Mouse (Mus musculus) brown adipose tissue, adult 24 weeks (tissue): ENCODE measurements at regions not wholly inside any gene's neighbourhood (a gene's known extent, or its start where the extent isn't known, plus 50 kb on each side); places are given as distances from the start of the nearest gene placed in this dataset.

Experiments
- H3K27ac ChIP-seq: fragments of 200-500 bp; replicated peaks from 2 replicates; pipeline ENCODE4 v1.5.1; 2012; ENCODE audit warnings: low read depth, mild to moderate bottlenecking, low read length
- H3K4me1 ChIP-seq: fragments of 200-500 bp; 2 replicates; pipeline ENCODE4 v1.6.1; 2012; ENCODE audit warnings: low read length, mixed read lengths; ENCODE audit not compliant: control insufficient read depth, insufficient read depth, insufficient read length
- H3K4me3 ChIP-seq: fragments of 200-500 bp; 2 replicates; pipeline ENCODE4 v1.5.1; 2012; ENCODE audit warnings: low read depth, mild to moderate bottlenecking, low read length, moderate library complexity; ENCODE audit not compliant: insufficient read depth

DNA sequence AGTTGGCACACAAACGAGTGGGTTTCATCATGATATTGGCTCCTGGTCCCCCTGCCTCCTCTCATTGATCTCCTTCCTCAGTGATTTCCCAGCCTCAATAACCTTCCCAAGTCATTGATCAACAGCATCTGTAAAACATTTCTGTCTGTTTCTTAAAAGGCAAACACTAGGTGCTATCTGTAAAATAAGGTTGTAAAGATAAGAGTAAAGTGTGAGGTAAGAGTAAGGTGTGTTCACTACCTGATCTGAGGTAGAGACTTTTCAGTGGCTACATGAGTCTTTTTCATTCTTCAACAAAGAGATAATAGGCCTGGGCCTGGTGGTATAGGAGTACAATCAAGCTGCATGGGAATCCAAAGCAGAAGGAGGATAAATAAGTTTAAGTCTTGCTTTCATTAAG lies 55.7 kb downstream of the Plk2 start:
- H3K4me1 ChIP-seq: no peaks in the 10 kb centered on the region
- no peak overlapping the region for H3K4me3 ChIP-seq
- H3K27ac ChIP-seq: no peak overlapping the region

DNA sequence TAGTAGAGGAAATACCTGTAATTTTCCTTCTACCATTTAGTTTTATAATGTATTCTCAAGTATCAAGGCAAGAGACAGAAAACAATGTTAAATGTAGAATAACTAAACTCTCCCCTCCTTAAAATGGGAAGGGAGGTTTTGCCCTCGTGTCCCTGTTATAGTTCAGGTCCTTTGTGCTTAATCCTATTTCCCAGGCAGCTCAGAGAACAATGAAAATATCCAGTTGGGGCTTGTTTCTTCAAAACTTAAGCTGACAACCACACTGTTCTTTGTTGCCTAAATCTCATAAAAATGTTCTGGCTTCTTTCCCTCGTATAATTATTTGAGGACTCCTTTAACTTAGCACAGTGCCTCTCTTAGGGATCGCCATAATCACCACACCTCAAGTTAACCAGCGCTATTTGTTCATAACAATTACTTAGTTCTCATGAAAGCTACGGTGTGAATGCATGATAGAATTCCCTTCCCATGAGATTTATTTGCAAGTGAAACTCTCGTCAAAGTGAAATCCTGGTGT lies 57.2 kb downstream of the Plk2 start:
- no peaks in the 10 kb centered on the region for H3K4me1 ChIP-seq
- no peak overlapping the region for H3K27ac ChIP-seq
- H3K4me3 ChIP-seq: no peak overlapping the region

DNA sequence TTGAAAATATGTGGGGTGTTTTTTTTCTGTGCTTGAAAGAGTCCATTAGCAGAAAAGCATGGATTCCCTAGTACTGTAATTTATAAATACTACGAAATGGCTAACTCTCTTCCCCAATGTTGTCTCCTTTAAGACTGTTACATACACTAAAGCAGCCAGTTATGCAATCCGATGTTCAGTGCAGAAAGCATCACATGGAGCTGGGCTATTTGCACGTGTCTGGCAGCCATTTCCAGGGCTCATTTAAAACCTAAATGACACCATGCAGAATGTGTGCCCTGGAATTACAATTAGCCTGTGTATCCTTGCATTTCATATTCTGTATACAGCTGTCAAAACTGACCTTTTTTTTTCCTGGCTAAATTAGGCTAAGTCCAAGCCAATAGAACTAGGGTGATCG lies 60.2 kb downstream of the Plk2 start:
- H3K4me1 ChIP-seq: no peaks in the 10 kb centered on the region
- H3K27ac ChIP-seq: no peak overlapping the region
- no peak overlapping the region for H3K4me3 ChIP-seq

DNA sequence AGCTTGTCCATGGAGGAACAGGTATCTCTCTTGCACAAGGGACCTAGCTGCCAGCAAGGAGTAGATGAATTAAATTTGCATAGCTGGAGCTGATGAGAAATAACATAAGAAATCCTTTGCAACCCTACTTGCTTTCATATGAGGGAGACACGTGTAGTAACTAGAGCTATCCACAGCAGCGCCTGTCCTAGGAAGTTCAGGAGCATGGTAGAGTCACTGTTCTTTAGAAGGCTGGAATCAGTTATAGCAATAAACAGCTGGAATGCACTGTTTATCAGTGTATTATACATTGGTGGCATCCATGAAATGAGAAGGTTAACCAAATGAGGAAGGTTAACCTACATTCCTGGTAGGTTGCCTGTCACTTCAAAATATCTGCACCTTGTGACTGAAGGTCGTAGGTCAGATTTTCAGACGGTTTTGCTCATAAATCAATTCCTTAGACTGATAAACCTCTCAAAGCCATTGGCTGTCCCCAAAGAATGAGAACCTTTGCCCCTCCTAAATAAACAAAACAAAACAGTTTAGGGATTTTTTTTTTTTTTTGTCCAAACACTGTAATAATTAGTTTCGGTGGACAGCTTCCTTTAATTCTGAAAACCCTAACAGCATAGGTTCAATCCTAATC lies 60.8 kb downstream of the Plk2 start:
- no peak overlapping the region for H3K4me3 ChIP-seq
- no peak overlapping the region for H3K27ac ChIP-seq

DNA sequence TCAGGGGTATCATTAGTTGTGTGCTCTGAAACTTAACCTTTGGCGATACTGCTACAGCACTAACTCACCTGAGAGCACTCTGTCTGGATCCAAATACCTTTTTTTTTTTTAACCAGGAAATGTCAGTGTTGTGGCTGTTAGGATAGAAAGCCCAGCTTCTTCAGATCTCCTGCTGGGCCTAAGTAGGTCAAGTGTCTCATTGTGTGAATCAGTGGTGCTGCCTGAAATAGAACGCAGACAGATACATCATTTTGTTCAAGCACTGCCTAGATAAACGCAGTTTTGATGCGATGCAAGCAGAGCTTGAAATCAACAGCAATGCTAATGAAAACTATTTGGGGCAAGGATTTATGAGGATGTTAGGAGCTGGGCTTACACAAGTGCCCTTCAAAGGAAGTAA lies 63.9 kb downstream of the Plk2 start:
- Histone ChIP-seq H3K4me1 (no peaks in the 10 kb centered on the region), H3K4me3 (no peak overlapping the region), H3K27ac (no peak overlapping the region)

More for the DNA sequence above, 60.8 kb downstream of the Plk2 start:
- H3K4me1 ChIP-seq: no peaks in the 10 kb centered on the region

DNA sequence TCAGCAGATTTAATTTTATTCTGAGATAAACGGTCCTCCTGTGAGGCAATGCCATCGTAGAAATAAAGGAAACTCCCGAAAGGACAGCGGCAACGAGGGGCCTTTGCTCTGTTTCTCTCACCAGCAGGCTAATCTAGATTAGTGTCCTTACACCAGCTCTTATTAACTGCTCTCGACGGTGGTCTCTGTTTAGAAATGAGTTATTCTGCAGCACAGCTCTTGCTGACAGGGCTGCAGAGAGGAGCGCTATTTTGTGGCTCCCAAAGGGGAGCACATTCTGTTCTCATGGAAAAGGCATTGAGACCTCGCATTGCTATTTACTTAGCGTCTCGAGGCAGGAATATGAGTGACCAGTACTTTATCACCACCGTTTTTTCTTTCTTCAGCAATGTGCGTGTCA lies 66.7 kb downstream of the Plk2 start:
- H3K4me3 ChIP-seq: no peak overlapping the region
- no peak overlapping the region for H3K27ac ChIP-seq
- H3K4me1 ChIP-seq: no peaks in the 10 kb centered on the region

DNA sequence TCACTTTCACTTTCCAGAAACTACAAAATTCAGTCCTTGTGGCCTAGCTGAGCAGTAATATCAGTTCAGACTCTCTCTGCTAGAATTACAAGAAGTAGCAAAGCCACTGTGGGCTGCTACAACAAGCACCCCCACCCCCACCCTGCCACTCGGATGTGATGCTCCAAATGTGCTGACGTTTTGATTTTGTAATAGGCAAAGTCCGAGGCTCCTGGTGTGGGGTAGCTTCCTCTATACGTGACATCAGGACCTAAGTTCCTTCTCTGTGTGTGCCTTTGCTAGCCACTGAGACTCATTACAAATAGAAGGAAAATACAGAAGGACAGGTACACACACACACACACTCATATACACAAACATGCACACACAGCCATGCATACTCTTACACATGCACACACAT lies 76.7 kb downstream of the Plk2 start:
- H3K4me1 ChIP-seq: no peaks in the 10 kb centered on the region
- H3K27ac ChIP-seq: no peak overlapping the region
- H3K4me3 ChIP-seq: no peak overlapping the region

DNA sequence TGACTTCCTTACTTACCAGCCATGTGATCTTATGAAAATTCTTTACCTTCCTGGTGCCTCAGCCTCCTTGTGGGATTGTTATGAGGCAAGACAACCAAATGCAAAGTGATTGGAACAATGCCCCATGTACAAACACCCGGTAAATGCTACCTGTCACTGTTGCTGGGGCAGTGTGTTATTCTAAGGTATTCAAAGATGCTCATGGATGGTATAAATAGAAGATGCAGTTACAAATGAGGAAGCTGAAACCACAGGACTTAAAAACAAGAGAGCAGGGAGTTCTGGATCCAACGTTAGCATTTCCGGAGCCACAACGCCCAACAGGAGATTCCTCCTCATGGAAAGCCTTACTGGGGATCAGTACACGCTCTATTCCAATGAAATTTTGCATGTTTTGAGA lies 82.9 kb downstream of the Plk2 start:
- H3K4me3 ChIP-seq: no peak overlapping the region
- no peaks in the 10 kb centered on the region for H3K4me1 ChIP-seq
- H3K27ac ChIP-seq: no peak overlapping the region

DNA sequence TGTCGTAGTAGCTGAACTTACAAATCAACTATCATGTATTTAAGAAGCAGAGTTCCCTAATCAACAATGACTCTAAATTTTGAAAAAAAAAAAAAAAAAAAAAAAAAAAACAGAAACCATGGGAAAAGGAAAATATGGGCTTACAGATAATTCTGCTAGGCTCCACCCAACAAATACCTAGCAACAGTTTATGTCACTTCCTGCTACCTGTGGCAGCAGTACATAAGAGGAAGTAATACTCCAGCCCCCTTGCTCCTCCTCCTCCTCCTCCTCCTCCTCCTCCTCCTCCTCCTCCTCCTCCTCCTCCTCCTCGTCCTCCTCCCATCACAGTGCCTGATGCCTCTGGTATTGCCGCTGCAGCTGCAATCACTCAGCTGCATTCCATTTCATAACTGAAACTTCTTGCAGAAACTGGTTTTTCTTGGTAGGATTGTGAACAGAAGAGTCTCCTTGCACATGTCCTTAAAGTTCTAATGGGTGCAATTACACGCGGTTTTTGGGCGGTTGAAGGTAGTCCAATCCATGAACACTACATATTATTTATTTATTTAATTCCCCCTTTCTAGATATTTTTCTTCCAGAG lies 89.6 kb downstream of the Plk2 start:
- H3K27ac ChIP-seq: no peak overlapping the region
- H3K4me3 ChIP-seq: no peak overlapping the region
- H3K4me1 ChIP-seq: no peaks in the 10 kb centered on the region

DNA sequence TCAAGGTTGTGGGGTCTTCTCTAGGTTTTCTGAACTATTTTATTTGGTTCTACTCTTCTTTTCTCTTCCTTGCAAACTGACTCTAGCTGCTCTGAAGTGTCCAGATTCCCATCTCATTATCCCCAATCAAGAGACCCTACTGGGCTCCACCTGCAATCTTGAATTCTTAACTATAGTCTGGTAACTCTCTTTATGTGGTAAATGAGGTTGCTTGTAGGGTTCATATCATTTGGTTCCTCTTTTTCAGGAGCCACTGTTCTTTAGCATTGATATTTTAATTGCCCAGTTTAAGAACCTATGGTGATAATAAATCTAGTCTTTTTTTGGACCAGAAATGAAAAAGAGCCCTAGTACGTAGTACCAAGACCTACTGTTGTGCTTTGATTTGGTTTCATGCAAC lies 90.7 kb downstream of the Plk2 start:
- Histone ChIP-seq H3K4me1 (no peaks in the 10 kb centered on the region), H3K4me3 (no peak overlapping the region), H3K27ac (no peak overlapping the region)

DNA sequence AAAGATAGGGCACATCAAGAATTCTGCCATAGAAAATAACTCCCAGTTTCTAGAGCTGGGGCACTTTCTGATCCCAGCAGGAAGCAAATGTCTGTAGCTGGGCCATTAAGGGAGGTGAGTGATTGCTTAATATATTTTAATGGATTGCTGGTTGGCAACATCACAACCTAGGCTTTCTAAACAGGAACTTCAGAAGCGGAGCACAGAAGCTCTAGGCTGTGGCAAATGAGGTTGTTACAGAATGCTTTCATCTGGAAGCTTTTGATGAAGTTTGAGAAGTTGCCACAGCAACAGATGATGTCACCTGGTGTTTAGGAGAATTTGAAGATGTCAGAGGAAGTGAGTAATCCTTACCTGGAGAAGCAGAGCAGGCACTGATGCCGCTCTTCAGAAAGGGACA lies 95.3 kb downstream of the Plk2 start:
- H3K27ac ChIP-seq: no peak overlapping the region
- H3K4me3 ChIP-seq: no peak overlapping the region
- H3K4me1 ChIP-seq: no peaks in the 10 kb centered on the region

DNA sequence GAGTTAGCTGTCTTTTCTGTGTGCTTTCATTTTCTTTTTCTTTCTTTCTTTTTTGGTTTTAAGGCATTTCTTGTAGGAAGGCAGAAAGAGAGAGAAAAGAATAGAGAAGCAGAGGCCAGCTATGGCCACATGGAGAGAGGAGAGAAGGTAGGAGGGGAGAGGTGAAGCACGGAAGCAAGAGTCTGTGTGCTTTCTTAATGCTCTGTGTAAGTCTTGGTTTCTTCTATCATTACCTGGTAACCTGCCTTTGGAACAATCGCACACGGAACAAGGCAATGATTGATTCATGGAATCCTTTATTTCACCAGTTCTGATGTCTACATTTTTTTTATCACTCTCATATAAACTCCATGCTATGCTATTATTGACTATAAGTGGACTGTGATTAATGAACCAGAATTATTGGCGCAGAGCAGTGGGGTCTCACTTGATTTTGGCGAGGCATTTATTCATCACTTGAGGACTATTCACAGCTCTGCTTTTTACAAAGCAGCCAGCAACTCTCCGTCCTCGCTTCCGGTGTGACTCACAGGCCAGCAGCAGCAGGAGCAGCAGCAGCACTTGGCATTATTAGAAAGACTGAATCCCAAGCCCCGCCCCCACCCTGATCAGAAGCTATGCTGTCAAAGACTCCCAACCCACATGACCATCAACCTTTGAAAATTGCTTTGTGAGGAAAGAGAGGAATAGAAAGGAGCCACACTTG lies 97.6 kb downstream of the Plk2 start:
- no peaks in the 10 kb centered on the region for H3K4me1 ChIP-seq
- no peak overlapping the region for H3K4me3 ChIP-seq
- no peak overlapping the region for H3K27ac ChIP-seq

DNA sequence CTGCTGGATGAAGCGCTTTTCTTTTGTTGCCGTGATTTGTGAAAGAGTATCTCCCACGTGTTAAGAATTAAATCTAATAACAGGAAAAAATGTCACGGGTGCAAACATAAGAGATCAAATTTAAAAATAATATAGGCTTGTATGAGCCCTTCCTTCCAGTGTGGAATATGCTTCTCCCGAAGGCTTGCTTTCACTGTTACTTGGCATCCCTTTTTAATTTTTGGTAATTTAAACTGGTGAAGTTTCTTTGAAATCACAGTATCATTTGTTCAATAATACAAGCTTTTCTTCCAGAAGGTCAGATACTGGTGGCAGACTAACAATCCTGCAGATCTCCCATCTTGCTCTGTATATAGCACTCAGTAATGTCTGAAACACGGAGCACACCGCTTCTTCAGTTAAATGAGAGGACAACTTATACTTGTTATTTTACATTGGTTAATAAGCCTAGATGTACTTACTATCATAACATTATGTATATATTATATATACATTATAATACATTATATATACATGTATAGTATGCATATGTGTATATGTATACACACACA lies 98.2 kb downstream of the Plk2 start:
- Histone ChIP-seq H3K27ac (no peak overlapping the region), H3K4me3 (no peak overlapping the region), H3K4me1 (no peaks in the 10 kb centered on the region)

DNA sequence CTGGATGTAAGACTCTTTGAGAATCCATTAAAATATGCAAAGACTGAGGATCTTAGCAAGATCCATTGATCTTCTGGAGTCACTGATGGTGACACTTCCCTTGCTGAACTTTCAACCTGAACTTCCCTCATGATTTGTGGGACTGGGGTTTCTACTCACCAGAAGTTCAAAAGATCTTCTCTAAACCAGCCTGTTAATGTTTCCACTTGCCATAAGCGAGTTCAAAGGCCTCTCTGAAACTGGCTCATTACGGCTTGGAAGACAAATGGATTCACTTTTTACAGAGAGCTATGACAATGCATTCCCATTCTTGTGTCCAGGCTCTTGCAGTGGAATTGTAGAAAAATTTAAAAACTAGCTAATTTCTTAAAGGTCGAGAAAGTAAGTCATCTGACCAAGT lies 102.6 kb downstream of the Plk2 start:
- Histone ChIP-seq H3K4me3 (no peak overlapping the region), H3K27ac (no peak overlapping the region)

DNA sequence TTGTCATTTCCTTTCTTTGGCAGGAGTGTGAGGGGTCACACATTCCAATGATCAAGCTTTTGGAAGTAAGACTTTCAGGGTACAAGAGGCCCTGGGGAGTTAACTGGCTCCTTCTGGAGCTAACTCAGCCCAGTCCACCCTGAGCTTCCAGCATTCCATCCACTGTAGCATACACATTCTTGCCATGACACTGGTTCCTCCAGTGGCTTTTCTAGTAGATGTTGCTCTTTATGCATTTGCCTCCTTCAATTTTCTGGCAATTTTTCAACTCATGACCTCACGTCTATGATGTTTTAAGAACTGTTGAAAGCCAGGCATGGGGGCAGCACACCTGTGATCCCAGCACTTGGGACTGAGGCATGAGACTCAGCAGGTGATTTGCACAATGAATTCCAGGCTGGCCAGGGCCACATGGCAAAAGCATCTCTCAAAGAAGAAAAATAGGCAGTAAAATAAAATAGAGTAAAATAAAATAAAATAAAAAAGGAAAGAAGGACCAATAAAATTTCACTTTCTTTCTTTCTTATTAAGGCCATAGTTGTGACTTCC lies 113.0 kb downstream of the Plk2 start:
- Histone ChIP-seq H3K4me1 (no peaks in the 10 kb centered on the region), H3K4me3 (no peak overlapping the region), H3K27ac (no peak overlapping the region)

More for the DNA sequence above, 102.6 kb downstream of the Plk2 start:
- H3K4me1 ChIP-seq: no peaks in the 10 kb centered on the region
